In genomic region chr7:80754086-80754485, GRCm38 (mm10) we compare ENCODE assay signal across 12 mouse cellular contexts.
DNase-seq lines count a peak whose midpoint lies in the region; ATAC-seq and TF ChIP-seq lines count a peak whose summit lies in the region.
"Had no signal": no experiment of that assay in that cellular context is flagged by ENCODE, and none has a peak within 500 bp of the region (broad histone marks: within the 10 kb centered on the region; RNA-seq: fewer than 3 reads in every experiment).

No protein-coding gene starts in this region.

- no peak overlapping the region for H3K4me2 ChIP-seq in heart, postnatal 0 days (ENCODE audit: low read depth, low read length)
- no peak overlapping the region for H3K4me2 ChIP-seq in liver, postnatal 0 days (ENCODE audit: low read depth, low read length)
- H3K4me2 ChIP-seq: midbrain, embryonic 13.5 days; neural tube, embryonic 15.5 days had no signal

- H3K27ac ChIP-seq in heart, postnatal 0 days (ENCODE audit: low read depth) = peak overlapping the region; percentile 62
- peak overlapping the region; percentile 48; the same call in 1 of the 2 replicates for H3K27ac ChIP-seq in MEL (ENCODE audit: control insufficient read depth, low read depth, low read length)
- H3K27ac ChIP-seq in liver, postnatal 0 days (ENCODE audit: low read depth) = peak overlapping the region; percentile 59; the same call in 1 of the 2 replicates
- H3K27ac ChIP-seq: midbrain, embryonic 13.5 days; neural tube, embryonic 15.5 days had no signal

- no peak for TF ChIP-seq RAD21 in MEL (IDR thresholded peaks at IDR 0.05; ENCODE audit: low read depth, low read length)

- no peaks in the 10 kb centered on the region for H3K27me3 ChIP-seq in heart, postnatal 0 days (ENCODE audit: control insufficient read depth, insufficient read depth, low read length)
- no peaks in the 10 kb centered on the region for H3K27me3 ChIP-seq in MEL (ENCODE audit: control insufficient read depth in 1 of 2, insufficient read depth in 2 of 2, low read length in 2 of 2)
- H3K27me3 ChIP-seq in liver, postnatal 0 days (ENCODE audit: insufficient read depth, low read length) = no peaks in the 10 kb centered on the region
- H3K27me3 ChIP-seq: CH12.LX; midbrain, embryonic 13.5 days; neural tube, embryonic 15.5 days had no signal

- TF ChIP-seq CTCF in heart, postnatal 0 days (IDR thresholded peaks at IDR 0.05; ENCODE audit: low read depth) = no peak
- no peak for TF ChIP-seq CTCF in MEL (IDR thresholded peaks at IDR 0.05 in 2 of 3, conservative IDR thresholded peaks at IDR 0.05 in 1 of 3; ENCODE audit: control insufficient read depth in 1 of 3, insufficient read depth in 1 of 3, low read depth in 2 of 3, low read length in 3 of 3, poor library complexity in 1 of 3, severe bottlenecking in 1 of 3)
- no peak for TF ChIP-seq CTCF in liver, postnatal 0 days (IDR thresholded peaks at IDR 0.05; ENCODE audit: low read depth)

- intact Hi-C loops in heart, postnatal 10 days (cut with DNase I) = no loop called here

- TF ChIP-seq POLR2A in MEL (IDR thresholded peaks at IDR 0.05; ENCODE audit: control insufficient read depth in 1 of 2, insufficient read depth in 1 of 2, low read depth in 1 of 2, low read length in 2 of 2, poor library complexity in 1 of 2) = no peak

- DNase-seq in heart, postnatal 0 days (ENCODE audit: low spot score) = no peak
- no peak for DNase-seq in heart, postnatal 10 days
- peak; percentile 82 for DNase-seq in MEL (ENCODE audit: low read depth, low spot score)
- DNase-seq in liver, postnatal 0 days = no peak
- DNase-seq in right cerebral cortex, adult 2 months (ENCODE audit: low spot score in 2 of 2) = no peak
- no peak for DNase-seq in retina, embryonic 14.5 days (ENCODE audit: low spot score)
- no peak for DNase-seq in gastrocnemius, postnatal 25 days
- DNase-seq: thymus, postnatal 25 days had no signal

- H3K79me2 ChIP-seq in MEL (ENCODE audit: control insufficient read depth, insufficient read depth, low read length, poor library complexity) = no peaks in the 10 kb centered on the region

- H3K4me3 ChIP-seq in heart, postnatal 0 days (ENCODE audit: low read depth, low read length) = no peak overlapping the region
- H3K4me3 ChIP-seq in MEL (ENCODE audit: control insufficient read depth in 1 of 2, insufficient read depth in 1 of 2, low read depth in 2 of 2, low read length in 2 of 2) = no peak overlapping the region
- no peak overlapping the region for H3K4me3 ChIP-seq in liver, postnatal 0 days (ENCODE audit: low read depth, low read length)
- H3K4me3 ChIP-seq: midbrain, embryonic 13.5 days; neural tube, embryonic 15.5 days had no signal

- TF ChIP-seq EP300 in heart, postnatal 0 days (IDR thresholded peaks at IDR 0.05; ENCODE audit: low read depth) = no peak
- no peak; a peak in 1 of 4 replicates for TF ChIP-seq EP300 in MEL (IDR thresholded peaks at IDR 0.05; ENCODE audit: low read depth in 1 of 2, low read length in 2 of 2)
- no peak for TF ChIP-seq EP300 in liver, postnatal 0 days (IDR thresholded peaks at IDR 0.05; ENCODE audit: low read depth)

- 70% methylated on average over 2 of the region's 2 CpGs for WGBS in heart, postnatal 0 days
- 63% methylated on average over 2 of the region's 2 CpGs for WGBS in liver, postnatal 0 days (ENCODE audit: insufficient replicate concordance)

- no peaks in the 10 kb centered on the region; the same call in 1 of the 2 replicates for H3K4me1 ChIP-seq in heart, postnatal 0 days (ENCODE audit: control insufficient read depth, insufficient read depth)
- H3K4me1 ChIP-seq in MEL (ENCODE audit: control insufficient read depth in 1 of 2, insufficient read depth in 2 of 2, low read length in 2 of 2) = peaks cover 0 to 6% of the 10 kb centered on the region in 2 experiments; a peak in 2 of 4 replicates
- H3K4me1 ChIP-seq in liver, postnatal 0 days (ENCODE audit: insufficient read depth) = peaks cover 3% of the 10 kb centered on the region; the same call in 1 of the 2 replicates
- H3K4me1 ChIP-seq: midbrain, embryonic 13.5 days; neural tube, embryonic 15.5 days had no signal

- ATAC-seq in heart, postnatal 0 days (ENCODE audit: insufficient read depth, low read depth) = no peak
- peak; percentile 43; the same call in 1 of the 2 replicates for ATAC-seq in liver, postnatal 0 days
- peak; percentile 86 for ATAC-seq in megakaryocyte progenitor cell, adult 5-6 weeks (replicated peaks; ENCODE audit: poor library complexity)
- ATAC-seq: midbrain, embryonic 13.5 days had no signal

- H3K36me3 ChIP-seq in heart, postnatal 0 days (replicated peaks; ENCODE audit: control insufficient read depth, insufficient read depth, low read length) = peaks cover 80% of the 10 kb centered on the region
- peaks cover 7 to 10% of the 10 kb centered on the region in 2 experiments for H3K36me3 ChIP-seq in MEL (ENCODE audit: control insufficient read depth in 1 of 2, insufficient read depth in 2 of 2, low read length in 2 of 2)
- peaks cover 70% of the 10 kb centered on the region for H3K36me3 ChIP-seq in liver, postnatal 0 days (replicated peaks; ENCODE audit: insufficient read depth, low read length)

- H3K9ac ChIP-seq in heart, postnatal 0 days (replicated peaks; ENCODE audit: low read depth, low read length) = no peak overlapping the region
- H3K9ac ChIP-seq in MEL (ENCODE audit: control insufficient read depth, low read depth, low read length, poor library complexity, severe bottlenecking) = no peak overlapping the region
- H3K9ac ChIP-seq in liver, postnatal 0 days (replicated peaks) = no peak overlapping the region
- H3K9ac ChIP-seq: midbrain, embryonic 13.5 days; neural tube, embryonic 15.5 days had no signal

- no peaks in the 10 kb centered on the region for H3K9me3 ChIP-seq in heart, postnatal 0 days (replicated peaks; ENCODE audit: control insufficient read depth, low read length)
- no peaks in the 10 kb centered on the region for H3K9me3 ChIP-seq in MEL (replicated peaks; ENCODE audit: insufficient read depth, low read length)
- H3K9me3 ChIP-seq in liver, postnatal 0 days (ENCODE audit: low read length) = no peaks in the 10 kb centered on the region
- H3K9me3 ChIP-seq: midbrain, embryonic 13.5 days; neural tube, embryonic 15.5 days had no signal

TF ChIP-seq in MEL, 35 proteins besides CTCF, POLR2A, EP300 and RAD21:
- TF ChIP-seq KAT2A (conservative IDR thresholded peaks at IDR 0.05; ENCODE audit: low read depth, low read length) (no peak), TAL1 (IDR thresholded peaks at IDR 0.05; ENCODE audit: low read length) (peak; percentile 32; the same call in 1 of the 2 replicates), ZMIZ1 (IDR thresholded peaks at IDR 0.05; ENCODE audit: low read depth, low read length) (no peak), E2F4 (IDR thresholded peaks at IDR 0.05; ENCODE audit: borderline replicate concordance, low read depth, low read length) (no peak), ETS1 (IDR thresholded peaks at IDR 0.05; ENCODE audit: low read depth, low read length) (no peak), MAZ (IDR thresholded peaks at IDR 0.05; ENCODE audit: low read depth, low read length) (no peak), NRF1 (IDR thresholded peaks at IDR 0.05; ENCODE audit: insufficient read depth, low read depth, low read length, poor library complexity, severe bottlenecking) (peak; percentile 37; the same call in 1 of the 2 replicates), ELF1 (IDR thresholded peaks at IDR 0.05; ENCODE audit: low read depth, low read length) (0 out of 2 replicates have a peak, but pooled peaks have one; percentile 30), HCFC1 (IDR thresholded peaks at IDR 0.05; ENCODE audit: low read depth, low read length) (no peak), ZNF384 (IDR thresholded peaks at IDR 0.05; ENCODE audit: low read depth, low read length) (no peak), UBTF (IDR thresholded peaks at IDR 0.05; ENCODE audit: borderline replicate concordance, insufficient read depth, low read depth, low read length) (no peak)
TF ChIP-seq in MEL: peak in this region for 3.
